Mouse (Mus musculus): Measurements from ENCODE around the gene Arid1a.

DNA sequence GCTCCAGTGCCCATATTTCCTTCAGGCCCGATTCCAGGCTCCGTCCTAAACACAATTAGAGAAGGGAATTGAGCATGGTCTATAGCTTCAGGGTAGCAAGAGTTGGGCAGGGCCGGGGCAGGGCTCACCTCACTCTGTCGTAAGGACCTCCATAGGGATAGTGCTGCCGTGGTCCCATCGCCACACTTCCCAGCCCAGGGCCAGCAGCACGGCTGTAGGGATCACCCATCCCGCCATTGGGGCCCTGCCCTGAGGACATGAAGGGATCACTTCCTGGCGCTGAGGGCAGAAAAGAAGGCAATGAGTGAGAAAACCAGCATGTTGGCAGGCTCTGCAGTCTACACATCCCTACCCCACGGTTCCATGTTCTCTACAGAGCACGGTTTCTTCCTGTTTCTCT, 70.1 kb downstream of the Arid1a start:
- TF ChIP-seq CTCF (IDR thresholded peaks at IDR 0.05; ENCODE audit: low read depth, low read length) (no peak), GATA2 (IDR thresholded peaks at IDR 0.05; ENCODE audit: borderline replicate concordance, low read depth, low read length) (no peak), GATA1 (IDR thresholded peaks at IDR 0.05; ENCODE audit: borderline replicate concordance, low read length) (no peak)
